Mouse (Mus musculus): Measurements from ENCODE around the gene Olfr97.
A peak's percentile ranks its signal among the peaks of the same experiment; 100 is the strongest.
"Not testable (repeated sequence)": the region's sequence is repeated elsewhere in the genome, so short reads cannot be mapped to it uniquely, and the experiment has no call there.

The Olfr97 gene

DNA sequence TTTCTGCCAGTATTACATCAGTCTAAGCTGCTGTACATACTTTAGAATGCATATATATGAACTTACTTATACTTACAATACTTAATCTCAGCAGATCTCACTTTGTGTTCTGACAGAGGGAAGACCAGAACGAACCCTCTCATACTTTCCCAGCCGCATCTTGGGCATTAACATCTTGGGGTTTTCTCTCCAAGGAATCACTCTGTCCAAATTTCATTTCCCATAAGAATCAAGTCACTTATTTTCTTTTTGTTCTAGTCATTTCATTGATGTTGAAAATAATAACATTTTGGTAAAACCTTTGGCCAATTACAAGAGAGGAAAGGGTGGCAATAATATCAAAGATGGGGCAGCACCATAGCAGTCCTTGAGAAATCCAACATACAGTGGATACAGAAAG is at the start of gene Olfr97:
Olfr97 (minus strand) TSS at position 101 of the 400 bp plus-strand sequence.
- DNase-seq (ENCODE audit: low read depth, low spot score), result not testable (repeated sequence)

DNA sequence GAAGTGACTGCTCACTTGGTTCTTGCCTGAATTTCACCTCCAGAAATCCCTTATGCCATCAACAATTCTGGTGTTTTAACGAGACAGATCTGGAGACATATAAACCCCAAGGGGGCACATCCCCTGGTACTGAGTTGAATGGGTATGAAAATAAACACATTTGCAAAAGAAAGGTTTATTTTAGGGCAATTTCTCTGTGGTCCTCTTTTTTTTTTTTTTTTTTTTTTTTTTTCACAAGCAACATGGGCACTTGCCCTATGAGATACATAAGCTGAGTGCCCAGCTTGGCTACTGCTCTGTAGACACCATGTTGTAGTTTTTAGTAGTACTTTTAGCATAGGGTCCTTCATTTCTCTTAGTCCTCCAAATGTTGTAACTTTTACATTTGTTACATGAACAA is 46.2 kb upstream of the Olfr97 start, which contains the start of gene Olfr99:
Olfr99 (minus strand) TSS at position 101 of the 400 bp plus-strand sequence.
- no peak for DNase-seq (ENCODE audit: low read depth, low spot score)

DNA sequence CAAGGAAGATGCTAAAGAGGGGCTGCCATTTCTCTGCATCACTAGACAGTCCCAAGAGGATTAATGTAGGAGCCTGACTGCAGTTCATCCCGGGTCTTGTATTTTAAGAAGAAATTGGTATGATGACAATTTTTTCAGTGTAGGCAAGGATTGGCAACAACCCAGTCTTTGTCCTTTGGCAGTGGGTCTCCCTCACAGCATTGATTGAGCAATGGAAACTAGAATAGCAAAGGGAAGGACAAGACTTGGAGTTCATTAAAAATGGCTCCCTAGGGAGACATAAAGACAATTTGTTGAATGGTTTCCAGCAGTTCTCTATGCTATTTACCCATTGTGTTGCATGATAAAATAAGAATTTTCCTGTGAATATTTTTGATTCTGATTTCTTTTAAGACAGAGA is 43.2 kb upstream of the Olfr97 start:
- no peak for DNase-seq (ENCODE audit: low read depth, low spot score)

DNA sequence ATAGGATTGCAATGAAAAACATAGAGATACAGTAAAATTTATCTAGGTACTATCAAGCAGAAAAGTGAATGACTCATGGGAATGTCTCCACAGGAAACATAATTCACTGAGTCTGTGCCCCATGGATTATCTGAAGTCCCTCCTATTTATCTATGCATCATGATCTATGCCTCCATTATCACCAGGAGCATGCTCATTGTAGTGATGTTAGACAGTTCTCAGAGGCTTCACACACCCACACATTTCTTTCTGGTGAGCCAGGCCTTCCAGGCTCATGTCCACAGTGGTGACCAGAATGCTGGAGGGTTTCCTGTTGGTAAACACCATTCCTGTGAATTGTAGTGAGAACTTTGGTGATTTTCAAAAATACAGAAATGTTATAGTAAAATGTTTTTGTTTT is 39.4 kb upstream of the Olfr97 start:
- DNase-seq (ENCODE audit: low read depth, low spot score), result no peak

DNA sequence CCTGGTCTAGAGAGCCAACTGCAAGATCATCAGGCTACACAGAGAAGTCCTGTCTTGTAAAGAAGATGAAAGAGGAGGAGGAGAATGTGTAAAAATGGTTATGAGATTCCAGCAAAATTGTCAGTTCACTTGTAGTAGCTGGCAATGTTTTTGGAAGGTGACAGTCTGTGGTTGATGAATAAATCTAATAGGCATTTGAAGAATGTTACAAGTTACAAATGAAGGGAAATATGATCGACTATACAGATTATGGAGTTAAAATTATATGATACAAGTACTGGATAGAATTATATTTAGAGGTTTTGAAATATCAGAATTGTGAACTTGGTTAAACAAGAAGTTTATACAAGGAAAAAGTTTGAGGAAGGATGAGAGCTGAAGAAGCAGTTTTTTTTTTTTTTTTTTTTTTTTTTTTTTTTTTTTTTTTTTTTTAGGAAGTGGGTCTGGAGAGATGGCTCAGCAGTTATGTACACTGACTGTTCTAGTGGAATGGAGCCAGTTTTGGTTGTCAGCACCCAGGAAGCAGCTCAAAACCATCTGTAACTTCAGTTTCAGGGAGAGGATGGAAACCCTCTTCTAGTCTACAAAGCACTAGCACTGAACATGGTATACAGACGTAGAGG is 38.6 kb upstream of the Olfr97 start:
- no peak for DNase-seq (ENCODE audit: low read depth, low spot score)

DNA sequence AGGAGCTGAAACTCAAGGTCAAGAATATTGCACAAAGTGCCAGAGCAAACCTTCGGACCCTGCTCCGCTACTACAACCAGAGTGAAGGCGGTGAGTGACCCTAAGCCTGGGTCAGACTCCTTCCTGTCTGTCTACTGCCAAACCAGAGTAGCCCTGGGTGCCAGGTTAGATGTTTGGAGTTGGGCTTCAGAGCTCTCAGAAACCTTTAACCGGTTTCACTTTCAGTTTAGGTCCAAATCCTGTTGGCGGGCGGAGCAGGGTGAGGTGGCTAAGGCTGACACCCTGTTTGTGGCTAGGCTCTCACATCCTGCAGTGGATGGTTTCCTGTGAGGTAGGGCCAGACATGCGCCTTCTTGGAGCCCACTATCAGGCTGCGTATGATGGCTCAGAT is 33.6 kb upstream of the Olfr97 start:
- DNase-seq (ENCODE audit: low read depth, low spot score), result peak; percentile 92

DNA sequence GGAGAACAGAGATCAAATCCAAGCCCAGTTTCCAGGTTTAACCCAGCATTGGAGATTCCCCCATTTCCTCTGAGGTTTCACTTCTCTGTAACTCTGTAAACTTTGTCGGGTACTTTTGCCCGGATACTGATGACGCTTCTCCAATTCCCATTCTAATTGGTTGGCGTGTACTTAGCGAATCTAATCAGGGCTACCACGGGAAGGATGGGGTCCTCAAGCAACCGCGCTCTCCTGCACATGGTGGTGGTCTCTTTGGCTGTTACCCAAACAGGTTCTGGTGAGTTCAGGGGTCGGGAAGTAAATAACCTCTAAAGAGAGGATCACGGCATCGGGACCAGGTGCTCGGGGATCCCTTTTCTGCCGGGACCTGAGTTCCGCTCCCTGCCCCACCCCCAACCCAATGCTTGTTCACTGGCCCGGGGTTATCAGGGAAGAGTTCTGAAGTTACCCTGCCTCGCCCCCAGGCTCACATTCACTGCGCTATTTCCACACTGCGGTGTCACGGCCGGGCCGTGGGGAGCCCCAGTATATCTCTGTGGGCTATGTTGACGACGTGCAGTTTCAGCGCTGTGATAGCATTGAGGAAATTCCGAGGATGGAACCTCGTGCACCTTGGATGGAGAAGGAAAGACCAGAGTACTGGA is 33.0 kb upstream of the Olfr97 start, which contains the start of gene H2-M3:
H2-M3 (plus strand) TSS at position 163 of the 644 bp plus-strand sequence.
- peak; percentile 94 for DNase-seq (ENCODE audit: low read depth, low spot score)

DNA sequence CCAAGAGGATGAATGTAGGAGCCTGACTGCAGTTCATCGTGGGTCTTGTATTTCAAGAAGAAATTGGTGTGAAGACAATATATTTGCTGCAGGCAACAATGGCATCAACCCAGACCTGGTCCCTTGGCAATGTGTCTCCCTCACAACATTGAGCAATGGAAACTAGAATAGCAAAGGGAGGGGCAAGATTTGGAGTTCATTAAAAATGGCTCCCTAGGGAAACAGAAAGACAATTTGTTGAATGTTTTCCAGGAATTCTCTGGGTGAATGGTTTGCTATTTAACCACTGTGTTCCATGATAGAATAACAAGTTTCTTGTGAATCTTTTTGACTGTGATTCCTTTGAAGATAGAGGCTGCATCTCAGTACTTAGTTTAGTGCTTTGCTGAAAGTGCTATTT is 26.5 kb upstream of the Olfr97 start, which contains the start of gene Olfr98:
Olfr98 (minus strand) TSS at position 124 of the 400 bp plus-strand sequence.
- DNase-seq (ENCODE audit: low read depth, low spot score), result no peak

DNA sequence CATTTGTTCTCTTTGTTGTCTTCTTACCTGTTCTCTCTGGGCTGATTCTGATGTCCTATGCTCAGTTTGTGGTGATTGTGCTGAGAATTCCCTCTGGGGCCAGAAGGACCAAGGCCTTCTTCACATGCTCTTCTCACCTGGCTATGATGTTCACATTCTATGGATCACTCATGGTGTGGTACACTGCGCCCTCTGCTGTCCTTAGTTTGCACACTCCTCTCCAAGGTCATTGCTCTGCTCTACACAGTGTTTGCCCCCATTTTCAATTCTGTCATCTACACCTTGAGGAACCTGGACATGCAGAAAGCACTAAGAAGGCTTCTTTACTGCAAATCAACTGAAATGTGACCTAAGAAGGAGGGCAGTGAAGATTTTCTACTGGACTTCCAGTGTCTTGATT is 13.4 kb upstream of the Olfr97 start:
- DNase-seq (ENCODE audit: low read depth, low spot score), result peak; percentile 41

DNA sequence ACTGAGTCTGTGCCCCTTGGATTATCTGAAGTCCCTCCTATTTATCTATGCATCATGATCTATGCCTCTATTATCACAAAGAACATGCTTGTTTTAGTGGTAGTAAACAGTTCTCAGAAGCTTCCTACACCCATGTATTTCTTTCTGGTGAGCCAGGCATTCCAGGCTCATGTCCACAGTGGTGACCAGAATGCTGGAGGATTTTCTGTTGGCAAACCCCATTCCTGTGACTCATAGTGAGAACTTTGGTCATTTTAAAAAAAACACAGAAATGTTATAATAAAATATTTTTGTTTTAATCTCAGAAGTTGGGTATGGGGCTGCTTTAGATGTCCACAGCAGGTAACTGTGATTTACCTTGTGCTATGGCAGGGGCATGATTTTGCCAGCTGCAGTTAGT is 12.3 kb upstream of the Olfr97 start:
- DNase-seq (ENCODE audit: low read depth, low spot score), result no peak

DNA sequence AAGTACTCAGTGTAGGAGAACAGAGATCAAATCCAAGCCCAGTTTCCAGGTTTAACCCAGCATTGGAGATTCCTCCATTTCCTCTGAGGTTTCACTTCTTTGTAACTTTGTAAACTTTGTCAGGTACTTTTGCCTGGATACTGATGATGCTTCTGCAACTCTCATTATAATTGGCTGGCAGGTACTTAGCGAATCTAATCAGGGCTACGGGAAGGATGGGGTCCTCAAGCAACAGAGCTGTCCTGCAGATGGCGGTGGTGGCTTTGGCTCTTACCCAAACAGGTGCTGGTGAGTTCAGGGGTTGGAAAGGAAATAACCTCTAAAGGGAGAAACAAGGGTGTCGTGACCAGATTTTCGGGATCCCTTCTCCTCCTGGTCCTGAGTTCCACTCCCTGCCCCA is 9.6 kb upstream of the Olfr97 start:
- DNase-seq (ENCODE audit: low read depth, low spot score), result peak; percentile 77

DNA sequence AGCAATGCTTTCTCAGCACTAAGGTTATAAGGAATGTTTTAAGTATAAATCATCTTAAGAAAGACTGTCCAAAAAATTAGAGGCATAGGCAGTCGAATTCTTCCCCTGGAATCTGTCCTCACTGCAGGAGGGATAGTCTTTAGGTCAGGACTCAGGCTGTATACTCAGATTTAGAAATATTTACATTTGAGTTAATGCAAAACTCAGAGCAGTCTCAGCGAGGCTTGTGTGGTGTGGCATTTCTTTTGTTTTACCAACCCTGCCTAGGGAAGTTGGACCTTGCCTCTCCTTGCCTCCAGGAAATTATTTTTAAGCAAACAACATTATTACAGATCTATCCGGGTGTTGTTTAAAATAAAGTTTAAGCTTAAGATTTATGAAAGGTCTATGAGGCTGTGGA is 5.1 kb upstream of the Olfr97 start:
- no peak for DNase-seq (ENCODE audit: low read depth, low spot score)

DNA sequence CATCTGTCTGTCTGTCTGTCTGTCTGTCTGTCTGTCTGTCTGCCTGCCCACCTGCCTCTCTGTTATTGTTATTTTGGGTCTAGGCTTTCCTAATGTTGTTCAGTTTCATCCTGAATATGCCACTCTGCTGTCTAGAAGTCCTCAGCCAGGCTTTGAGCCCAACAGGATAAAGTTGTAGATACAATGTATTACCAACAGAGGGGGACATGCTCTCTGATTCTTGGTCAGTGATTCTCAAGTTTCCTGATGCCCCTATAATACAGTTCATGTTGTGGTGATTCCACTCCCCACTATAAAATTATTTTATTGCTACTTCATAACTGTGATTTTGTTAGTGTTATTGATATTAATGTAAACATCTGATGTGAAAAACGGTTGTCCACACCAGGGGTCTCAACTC is 15.3 kb downstream of the Olfr97 start:
- DNase-seq (ENCODE audit: low read depth, low spot score), result no peak

DNA sequence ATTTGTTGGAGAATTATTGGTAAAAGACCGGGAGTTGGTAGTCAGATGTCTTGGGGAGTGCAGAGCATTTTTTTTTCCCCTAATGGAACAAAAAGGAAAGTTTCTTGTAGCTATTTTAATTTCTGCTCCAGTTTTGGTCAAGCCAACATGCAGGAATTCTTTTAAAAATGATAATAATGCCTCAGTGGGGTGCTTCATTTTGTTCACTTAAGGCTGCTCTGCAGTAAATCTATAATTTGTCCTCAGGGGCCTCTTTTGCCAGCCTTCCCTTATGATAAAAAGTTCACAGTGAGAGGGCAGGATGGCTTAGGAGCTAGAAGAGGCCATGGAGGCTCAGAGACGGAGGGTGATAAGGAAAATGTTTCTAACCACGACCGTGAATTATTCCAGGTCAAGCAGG is 17.3 kb downstream of the Olfr97 start, which contains the start of gene Olfr96:
Olfr96 (plus strand) TSS at position 301 of the 400 bp plus-strand sequence.
- DNase-seq (ENCODE audit: low read depth, low spot score), result no peak

DNA sequence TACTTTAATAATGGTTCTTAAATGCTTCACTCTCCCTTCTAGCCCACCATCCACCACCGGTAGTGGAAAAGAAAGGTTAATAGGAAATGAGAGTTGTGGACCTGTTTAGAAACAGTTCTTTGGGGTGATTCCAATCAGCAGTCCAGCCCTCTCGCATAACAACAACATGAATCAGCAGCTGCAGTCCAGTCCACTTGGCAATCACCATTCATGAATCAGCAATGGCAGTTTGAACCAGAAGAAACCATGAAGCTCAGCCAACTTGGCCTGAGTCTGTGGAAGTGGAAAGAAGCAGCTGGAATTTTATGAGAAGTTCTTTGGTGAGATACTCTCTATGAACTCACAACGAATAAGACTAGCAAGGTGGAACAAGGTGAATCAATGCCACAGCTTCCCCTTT is 18.6 kb downstream of the Olfr97 start:
- DNase-seq (ENCODE audit: low read depth, low spot score), result no peak

DNA sequence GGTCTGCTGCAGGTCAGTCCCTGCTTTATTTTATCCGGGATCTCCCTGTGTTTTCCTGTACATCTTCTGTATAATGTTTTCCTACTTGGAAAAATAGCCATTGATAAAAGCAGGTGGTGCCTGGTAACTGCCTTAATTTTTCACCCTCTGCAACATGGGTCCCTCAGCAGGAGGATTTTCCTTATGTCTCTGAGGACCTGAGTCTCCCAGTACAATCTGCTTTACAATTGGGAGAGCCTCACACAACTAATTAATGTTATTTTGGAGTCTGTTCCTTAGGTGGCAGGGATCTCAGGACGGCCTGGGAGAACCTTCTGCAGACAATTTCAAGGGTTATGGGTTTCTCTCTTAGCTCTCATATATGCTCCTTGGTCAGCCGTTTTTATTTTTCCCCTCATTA is 24.1 kb downstream of the Olfr97 start, which contains the start of gene Olfr95:
Olfr95 (minus strand) TSS at position 101 of the 400 bp plus-strand sequence.
- no peak for DNase-seq (ENCODE audit: low read depth, low spot score)

DNA sequence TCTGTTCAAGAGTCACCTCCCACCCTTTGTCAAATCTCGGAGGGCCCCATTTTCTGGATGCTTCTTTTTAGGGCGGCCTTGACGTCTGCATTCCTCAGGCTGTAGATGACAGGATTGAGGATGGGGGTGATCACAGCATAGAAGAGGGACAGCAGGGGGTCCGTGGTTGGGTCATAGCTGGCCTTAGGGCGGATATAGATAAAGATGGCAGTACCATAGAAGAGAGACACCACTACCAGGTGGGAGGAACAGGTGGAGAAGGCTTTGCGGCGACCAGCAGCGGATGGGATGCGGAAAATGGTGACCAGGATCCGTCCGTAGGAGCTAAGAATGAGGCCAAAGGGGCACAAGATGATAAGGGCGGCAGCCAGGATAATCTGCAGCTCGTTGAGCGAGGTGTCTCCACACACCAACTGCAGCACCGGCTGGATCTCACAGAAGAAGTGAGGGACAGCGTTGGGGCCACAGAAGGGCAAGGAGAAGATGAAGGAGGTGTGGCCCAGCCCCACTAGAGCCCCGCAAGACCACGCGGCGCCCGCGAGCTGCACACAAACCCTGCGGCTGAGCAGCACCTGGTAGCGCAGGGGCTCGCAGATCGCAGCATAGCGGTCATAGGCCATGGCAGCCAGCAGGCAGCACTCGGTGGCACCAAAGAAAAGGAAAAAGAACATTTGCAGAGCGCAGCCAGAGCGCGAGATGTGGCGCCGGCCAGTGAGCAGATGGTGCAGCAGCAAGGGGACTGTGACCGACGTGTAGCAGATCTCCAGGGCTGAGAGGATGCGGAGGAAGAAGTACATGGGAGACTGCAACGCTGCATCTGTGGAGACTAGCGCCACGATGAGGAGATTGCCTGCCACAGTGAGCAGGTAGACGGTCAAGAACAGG is 26.0 kb downstream of the Olfr97 start:
- no peak for DNase-seq (ENCODE audit: low read depth, low spot score)

DNA sequence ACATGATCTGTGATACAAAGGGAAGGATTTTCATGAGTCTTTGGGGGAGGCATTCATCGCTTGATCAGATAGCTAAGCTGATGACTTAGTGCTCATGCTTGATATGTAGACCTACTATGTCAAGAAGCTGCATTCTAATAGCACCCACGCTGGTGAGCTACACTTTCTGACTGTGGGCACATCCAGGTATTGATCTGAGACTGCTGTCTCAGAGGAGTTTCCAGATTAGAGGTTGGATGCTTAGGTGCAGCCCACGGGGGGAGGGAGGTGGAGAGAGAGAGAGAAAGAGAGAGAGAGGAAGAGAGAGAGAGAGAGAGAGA is 33.3 kb downstream of the Olfr97 start:
- DNase-seq (ENCODE audit: low read depth, low spot score), result no peak

DNA sequence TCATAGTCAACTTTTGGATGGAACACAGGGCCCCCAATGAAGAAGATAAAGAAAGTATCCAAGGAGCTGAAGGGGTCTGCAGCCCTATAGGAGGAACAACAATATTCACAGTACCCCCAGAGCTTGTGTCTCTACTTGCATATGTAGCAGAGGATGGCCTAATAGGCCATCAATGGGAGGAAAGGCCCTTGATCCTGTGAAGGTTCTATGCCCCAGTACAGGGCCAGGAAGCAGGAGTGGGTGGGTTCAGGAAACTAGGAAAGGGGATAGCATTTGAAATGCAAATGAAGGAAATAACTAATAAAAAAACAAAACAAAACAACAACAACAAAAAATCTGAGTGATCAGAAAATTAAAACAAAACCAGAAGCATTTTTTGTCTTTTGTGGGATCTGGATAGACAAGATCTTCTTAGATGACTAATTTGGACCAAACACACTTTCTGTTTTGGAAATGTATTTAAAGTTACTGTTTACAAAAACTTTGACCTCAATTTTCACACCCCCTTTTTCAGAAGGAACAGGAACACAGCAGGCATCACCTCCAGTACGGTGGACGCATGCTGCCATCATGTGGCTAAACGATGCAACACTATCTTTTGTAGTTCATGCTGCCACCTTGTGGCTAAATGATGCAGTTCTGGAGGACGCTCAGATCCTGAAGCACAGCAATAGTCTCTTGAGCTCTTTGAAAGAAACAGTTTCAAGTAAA is 33.8 kb downstream of the Olfr97 start:
- peak; percentile 70 for DNase-seq (ENCODE audit: low read depth, low spot score)

DNA sequence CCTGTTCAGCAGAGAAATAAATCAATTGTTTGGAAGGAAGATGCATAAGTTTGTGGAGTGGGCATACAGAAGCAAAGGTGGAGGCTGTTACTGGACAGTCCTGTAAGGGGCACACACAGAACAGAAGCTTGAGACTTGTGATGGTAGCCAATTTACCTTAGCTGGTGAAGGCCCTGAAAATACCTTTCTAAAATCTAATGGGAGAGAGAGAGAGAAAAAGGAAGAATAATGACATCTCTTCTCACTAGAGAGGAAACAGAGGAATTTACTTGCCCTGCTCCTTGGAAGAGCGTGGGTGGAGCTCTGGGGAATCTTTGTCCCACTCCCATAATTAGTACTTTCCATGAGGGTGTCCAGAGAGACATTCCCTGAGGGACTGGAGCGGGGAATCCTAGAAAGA is 36.2 kb downstream of the Olfr97 start, which contains the start of gene Olfr94:
Olfr94 (minus strand) TSS at position 101 of the 400 bp plus-strand sequence.
- no peak for DNase-seq (ENCODE audit: low read depth, low spot score)
